Mouse (Mus musculus) cerebellum, adult 2 months (tissue): ENCODE data around the gene Plxna4.

ENCODE experiments used
- CTCF ChIP-seq: fragments of 200-500 bp; IDR thresholded peaks from 2 replicates; pipeline ENCODE4 v1.5.1; 2011; ENCODE audit warnings: low read depth, mild to moderate bottlenecking, control low read depth, low read length, moderate library complexity, borderline replicate concordance; ENCODE audit not compliant: insufficient read depth
- POLR2A ChIP-seq: fragments of 200-500 bp; IDR thresholded peaks from 2 replicates; pipeline ENCODE4 v1.6.1; 2011; ENCODE audit warnings: low read length, control low read depth, borderline replicate concordance; ENCODE audit not compliant: insufficient read depth

- TF ChIP-seq POLR2A: no peak
- no peak for TF ChIP-seq CTCF
Measured at GRCm38 (mm10) chr6:32261339-32261738, 326.7 kb downstream of the Plxna4 start.
